Mouse (Mus musculus) cortical plate, adult 2 months (tissue): ENCODE results near the gene Tapt1.

Experiments
- CTCF ChIP-seq: fragments of 200-500 bp; IDR thresholded peaks from 2 replicates; pipeline ENCODE4 v1.5.1; 2011; ENCODE audit warnings: mild to moderate bottlenecking, control low read depth, low read length; ENCODE audit not compliant: insufficient read depth; ENCODE audit errors: extremely low read depth
- POLR2A ChIP-seq: fragments of 200-500 bp; IDR thresholded peaks from 2 replicates; pipeline ENCODE4 v1.6.1; 2011; ENCODE audit warnings: mild to moderate bottlenecking, low read length, control low read depth; ENCODE audit not compliant: insufficient read depth; ENCODE audit errors: extremely low read depth

GRCm38 (mm10) chr5:44207286-44207685, 19.1 kb downstream of the Tapt1 start:
- TF ChIP-seq CTCF (no peak), POLR2A (no peak)
